Mouse (Mus musculus) layer of hippocampus, adult 2 months (tissue): ENCODE results near the gene Map3k5. TPM values are rescaled to one million over a fixed set of nuclear protein-coding genes. Genes with fewer than 3 reads are reported as not detected.
"Not testable (repeated sequence)": the region's sequence is repeated elsewhere in the genome, so short reads cannot be mapped to it uniquely, and the experiment has no call there.

Experiments used
- DNase-seq, 2 experiments: peaks; one replicate each; pipeline ENCODE4 v3.0.0; 2022; ENCODE audit warnings: low spot score in 2 of 2
- H3K27ac ChIP-seq: fragments of 200-600 bp; 2 replicates; pipeline ENCODE4 v1.8.1; 2022
- H3K4me3 ChIP-seq: fragments of 200-600 bp; 2 replicates; pipeline ENCODE4 v1.8.1; 2022; ENCODE audit warnings: mild to moderate bottlenecking
- CTCF ChIP-seq: fragments of 200-600 bp; conservative IDR thresholded peaks from 2 replicates; pipeline ENCODE4 v1.8.1; 2022; ENCODE audit warnings: antibody characterized with exemption, mild to moderate bottlenecking, moderate library complexity
- total RNA-seq, 2 experiments: library from RNA; stranded (reverse); gene quantifications; 2 replicates each; pipeline ENCODE4 v1.2.3; 2021

Map3k5 gene
- total RNA-seq, 2 experiments from 2014 or later = 30.6 to 33.1 TPM

DNA sequence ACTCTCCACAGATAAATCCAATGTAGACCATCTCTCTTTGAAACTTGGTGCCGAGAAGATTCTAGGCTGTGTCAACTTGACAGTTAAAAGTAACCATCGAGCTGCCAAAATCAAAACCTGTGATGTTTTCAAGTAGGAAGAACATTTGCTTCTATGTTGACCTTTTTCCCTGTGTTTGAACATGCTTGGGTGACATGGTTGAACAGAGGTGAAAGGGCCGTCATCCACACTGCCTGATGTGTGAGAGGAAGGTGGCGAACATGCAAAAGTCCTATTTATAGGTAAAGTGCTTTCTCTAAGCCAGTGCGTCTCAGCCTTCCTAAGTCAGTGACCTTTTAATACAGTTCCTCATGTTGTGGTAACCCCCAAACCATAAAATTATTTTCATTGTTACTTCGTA, 21.5 kb downstream of the Map3k5 start:
- H3K4me3 ChIP-seq = no peak overlapping the region
- no peak for TF ChIP-seq CTCF
- no peak overlapping the region for H3K27ac ChIP-seq
- DNase-seq = no peak

GRCm38 (mm10) chr10:19956745-19957144, 22.5 kb downstream of the Map3k5 start:
- no peak overlapping the region for H3K27ac ChIP-seq
- TF ChIP-seq CTCF = no peak
- no peak for DNase-seq
- H3K4me3 ChIP-seq = no peak overlapping the region

DNA sequence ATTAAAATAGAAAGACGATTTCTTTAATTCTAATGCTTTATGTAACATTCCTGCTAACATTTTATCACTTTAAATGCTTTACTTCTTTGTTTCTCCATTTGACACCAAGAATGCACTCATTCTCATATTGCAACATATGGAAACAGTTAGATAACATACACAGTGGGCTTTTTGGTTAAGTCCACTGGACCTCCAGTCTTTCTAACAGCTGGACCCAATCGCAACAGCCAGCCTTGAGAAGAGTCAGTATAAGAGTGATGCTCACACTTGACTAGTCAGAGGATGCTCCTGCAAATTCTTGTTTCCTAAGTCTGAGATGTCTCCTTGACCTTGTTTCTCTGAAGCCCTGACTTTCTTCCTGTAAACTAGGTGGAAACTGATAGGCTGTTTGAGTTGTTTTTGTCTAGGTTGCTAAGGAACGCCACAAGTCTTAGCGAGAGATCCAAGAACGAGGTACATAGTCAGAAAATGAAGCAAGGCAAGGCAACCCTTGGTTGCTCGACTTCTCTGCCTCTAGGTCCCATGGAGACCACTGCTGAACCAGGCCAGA, 26.6 kb downstream of the Map3k5 start:
- no peak for TF ChIP-seq CTCF
- Histone ChIP-seq H3K4me3 (no peak overlapping the region), H3K27ac (no peak overlapping the region)
- DNase-seq = no peak

GRCm38 (mm10) chr10:19962746-19963145, 28.5 kb downstream of the Map3k5 start:
- DNase-seq = no peak
- no peak overlapping the region for H3K4me3 ChIP-seq
- no peak for TF ChIP-seq CTCF
- H3K27ac ChIP-seq = no peak overlapping the region

- H3K27ac ChIP-seq = no peak overlapping the region
- no peak overlapping the region for H3K4me3 ChIP-seq
- DNase-seq = no peak
- TF ChIP-seq CTCF = no peak
Observed at GRCm38 (mm10) chr10:19963206-19963605, 28.9 kb downstream of the Map3k5 start.

GRCm38 (mm10) chr10:19964105-19964504, 29.8 kb downstream of the Map3k5 start:
- Histone ChIP-seq H3K4me3 (no peak overlapping the region), H3K27ac (no peak overlapping the region)
- peak in 1 of 2 experiments; percentile 38 for DNase-seq
- TF ChIP-seq CTCF = no peak

- no peak overlapping the region for H3K27ac ChIP-seq
- no peak for DNase-seq
- H3K4me3 ChIP-seq = no peak overlapping the region
- no peak for TF ChIP-seq CTCF
Observed at GRCm38 (mm10) chr10:19966597-19966996, 32.3 kb downstream of the Map3k5 start.

GRCm38 (mm10) chr10:19968445-19968844, 34.2 kb downstream of the Map3k5 start:
- no peak overlapping the region for H3K4me3 ChIP-seq
- no peak for DNase-seq
- no peak for TF ChIP-seq CTCF
- H3K27ac ChIP-seq = no peak overlapping the region

DNA sequence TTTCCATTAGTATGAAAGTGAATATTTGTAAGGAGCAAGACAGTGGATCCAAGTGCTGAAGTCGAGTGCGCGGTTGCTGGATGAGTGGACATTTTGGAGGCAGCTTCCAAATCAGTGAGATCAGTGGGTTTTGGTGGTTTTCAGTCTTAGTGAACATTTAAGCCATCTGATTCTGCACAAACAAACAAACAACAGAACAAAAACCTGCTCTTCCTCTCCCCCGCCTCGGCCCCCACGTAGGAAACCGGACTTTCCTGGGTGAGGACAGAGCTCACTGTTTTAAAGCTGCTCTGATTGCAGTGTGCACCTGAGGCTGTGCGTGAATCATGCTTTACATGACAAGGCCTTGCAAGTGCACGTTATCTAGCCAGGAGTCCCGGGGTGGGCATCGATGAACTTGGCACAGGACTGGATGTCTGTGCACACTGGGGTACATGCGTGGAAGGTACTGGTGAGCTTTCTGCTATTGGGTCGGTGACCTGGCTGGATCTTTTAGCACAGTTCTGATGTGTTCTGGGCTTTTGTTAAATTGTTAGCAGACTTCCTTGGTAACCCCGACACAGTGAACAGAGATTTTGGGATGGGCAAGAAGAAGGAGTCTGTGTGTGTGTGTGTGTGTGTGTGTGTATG, 35.7 kb downstream of the Map3k5 start:
- no peak overlapping the region for H3K27ac ChIP-seq
- no peak overlapping the region for H3K4me3 ChIP-seq
- TF ChIP-seq CTCF = no peak
- no peak for DNase-seq

- not testable (repeated sequence) for H3K4me3 ChIP-seq, DNase-seq, H3K27ac ChIP-seq
Observed at GRCm38 (mm10) chr10:19971491-19971890, 37.2 kb downstream of the Map3k5 start.

DNA sequence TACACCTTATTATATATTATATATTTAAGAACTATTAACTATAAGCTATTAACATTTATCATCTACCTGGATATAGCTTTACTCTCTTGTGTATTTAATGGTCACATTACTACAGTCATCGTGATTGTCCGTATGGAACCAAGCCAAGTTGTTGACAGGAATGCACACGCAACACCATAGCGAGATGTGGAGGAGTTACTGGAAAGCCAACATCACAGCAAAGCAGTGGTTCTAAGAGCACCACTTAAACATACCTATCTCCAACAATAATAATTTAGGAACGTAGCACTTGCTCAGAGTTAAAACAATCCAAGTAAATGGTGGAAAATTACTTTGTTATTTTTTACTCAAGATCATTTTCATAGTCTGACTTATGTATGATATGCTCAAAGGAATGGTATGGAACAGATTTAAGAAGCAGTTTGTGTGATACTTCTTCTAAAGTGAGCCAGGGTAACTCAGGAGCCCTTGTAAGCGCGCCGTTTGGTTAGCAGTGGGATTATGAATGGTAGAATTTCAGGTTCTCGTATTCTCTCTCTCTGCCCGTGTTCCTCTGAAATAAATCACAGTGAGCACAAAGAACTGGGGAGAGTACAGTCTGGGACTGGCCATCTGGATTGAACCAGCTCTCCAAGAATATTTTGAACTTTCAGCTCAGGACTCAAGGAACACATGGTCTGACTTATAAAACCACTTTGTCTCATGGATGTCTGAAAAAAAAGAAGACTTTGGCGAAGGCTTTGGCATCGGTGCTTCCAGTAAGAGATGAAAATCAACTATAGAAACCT, 39.2 kb downstream of the Map3k5 start:
- no peak for TF ChIP-seq CTCF
- Histone ChIP-seq H3K4me3 (no peak overlapping the region), H3K27ac (no peak overlapping the region)
- DNase-seq = no peak

DNA sequence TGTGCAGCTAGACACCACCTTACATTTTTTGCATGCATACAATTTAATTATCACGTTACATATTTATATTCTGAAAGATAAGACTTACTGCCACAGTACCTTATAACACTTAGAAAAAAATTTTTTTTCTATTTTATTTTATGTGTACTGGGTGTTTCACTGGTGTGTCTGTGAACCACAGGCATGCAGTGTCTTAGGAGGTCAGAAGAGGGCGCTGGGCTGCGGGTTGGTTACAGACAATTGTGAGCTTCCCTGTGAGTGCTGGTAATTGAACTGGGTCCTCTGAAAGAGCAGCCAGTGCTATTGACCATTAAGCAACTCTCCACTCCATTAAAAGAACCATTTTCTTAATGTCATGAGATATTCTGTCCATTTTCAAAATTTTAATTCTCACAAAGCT, 43.3 kb downstream of the Map3k5 start:
- TF ChIP-seq CTCF = peak; percentile 40
- no peak overlapping the region for H3K4me3 ChIP-seq
- no peak for DNase-seq
- no peak overlapping the region for H3K27ac ChIP-seq

- Histone ChIP-seq H3K4me3 (no peak overlapping the region), H3K27ac (no peak overlapping the region)
- DNase-seq = no peak
- TF ChIP-seq CTCF = no peak
Observed at GRCm38 (mm10) chr10:19978662-19979199, 44.5 kb downstream of the Map3k5 start.

- DNase-seq = peak; percentile 21 to 34
- H3K27ac ChIP-seq = peak overlapping the region; percentile 54; the same call in 1 of the 2 replicates
- H3K4me3 ChIP-seq = no peak overlapping the region
- TF ChIP-seq CTCF = no peak
Observed at GRCm38 (mm10) chr10:19987736-19988135, 53.5 kb downstream of the Map3k5 start.
